Mouse (Mus musculus): ENCODE measurements around the gene Heatr1. TPM values are rescaled to one million over a fixed set of nuclear protein-coding genes. Genes with fewer than 3 reads are reported as not detected.
A peak's percentile ranks its signal among the peaks of the same experiment; 100 is the strongest.

Gene Heatr1
- polyA plus RNA-seq, 1 experiment from 2014 or later: 5.4 TPM

DNA sequence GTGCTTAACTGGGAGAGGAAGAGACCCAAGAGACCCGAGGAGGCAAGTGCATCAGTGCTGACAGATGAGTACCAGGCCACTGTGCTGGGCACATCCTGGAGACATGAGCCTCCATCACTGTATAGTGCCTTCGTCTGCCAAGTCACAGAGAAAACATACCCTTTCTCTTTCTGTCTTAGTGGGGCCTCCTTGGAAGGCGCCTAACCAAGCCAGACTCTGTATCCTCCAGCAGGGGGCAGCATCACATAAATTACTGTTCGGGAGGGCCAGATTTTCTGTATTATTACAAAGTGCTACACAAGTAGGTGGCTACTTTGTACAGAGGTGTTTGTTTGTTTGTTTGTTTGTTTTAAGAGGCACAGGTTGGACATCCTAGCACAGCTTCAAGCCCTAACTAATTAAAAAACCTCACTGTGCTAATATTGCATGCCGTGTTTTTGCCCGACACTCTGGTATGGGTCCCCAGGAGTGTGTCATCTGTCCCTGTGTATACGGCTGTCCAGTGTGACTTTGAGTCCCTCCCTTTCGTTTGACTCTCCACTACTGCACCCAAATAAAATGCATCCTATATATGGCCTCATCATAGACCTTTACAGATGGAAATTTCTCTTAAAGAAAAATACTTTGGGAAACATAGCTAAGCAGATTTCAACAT lies 79.0 kb downstream of the Heatr1 start:
- Histone ChIP-seq H3K4me3 (ENCODE audit: low read depth, low read length) (no peak overlapping the region), H3K27ac (ENCODE audit: low read depth) (no peak overlapping the region), H3K4me2 (ENCODE audit: low read depth, low read length) (no peak overlapping the region), H3K36me3 (replicated peaks; ENCODE audit: insufficient read depth, low read length) (no peaks in the 10 kb centered on the region), H3K9me3 (ENCODE audit: low read length) (no peaks in the 10 kb centered on the region), H3K4me1 (ENCODE audit: insufficient read depth) (peaks cover under 1% of the 10 kb centered on the region; the same call in 1 of the 2 replicates), H3K27me3 (ENCODE audit: insufficient read depth, low read length) (no peaks in the 10 kb centered on the region), H3K9ac (replicated peaks) (no peak overlapping the region)
- ATAC-seq (peak; percentile 43; the same call in 1 of the 2 replicates), DNase-seq (peak; percentile 79)
- TF ChIP-seq EP300 (IDR thresholded peaks at IDR 0.05; ENCODE audit: low read depth): no peak
- TF ChIP-seq CTCF (IDR thresholded peaks at IDR 0.05; ENCODE audit: low read depth): peak; percentile 89
- 38% methylated on average over 8 of the region's 8 CpGs for WGBS (ENCODE audit: insufficient replicate concordance)

DNA sequence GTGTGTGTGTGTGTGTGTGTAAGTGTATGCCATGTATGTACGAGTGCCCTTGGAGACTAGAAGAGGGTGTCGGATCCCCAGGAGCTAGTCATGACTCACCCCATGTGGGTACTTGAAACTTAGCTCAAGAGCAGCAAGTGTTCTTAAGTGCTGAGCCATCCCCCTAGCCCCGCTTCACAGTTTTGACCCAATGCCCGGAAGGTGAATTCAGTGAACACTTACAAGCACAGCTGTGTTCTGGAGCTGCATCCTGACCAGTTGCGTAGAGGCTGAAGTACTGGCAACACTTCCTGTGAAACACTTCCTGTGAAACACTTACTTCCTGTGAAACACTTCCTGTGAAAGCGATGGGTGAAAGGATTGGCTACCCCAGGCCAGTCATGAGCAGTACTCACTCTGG lies 80.4 kb downstream of the Heatr1 start:
- H3K4me2 ChIP-seq (ENCODE audit: low read depth, low read length): no peak overlapping the region
- H3K4me3 ChIP-seq (ENCODE audit: low read depth, low read length): no peak overlapping the region
- TF ChIP-seq EP300 (IDR thresholded peaks at IDR 0.05; ENCODE audit: low read depth) (0 out of 2 replicates have a peak, but pooled peaks have one; percentile 17), CTCF (IDR thresholded peaks at IDR 0.05; ENCODE audit: low read depth) (no peak)
- ATAC-seq (peak; percentile 47), DNase-seq (no peak)
- no peaks in the 10 kb centered on the region for H3K36me3 ChIP-seq (replicated peaks; ENCODE audit: insufficient read depth, low read length)
- 69% methylated on average over 6 of the region's 6 CpGs for WGBS (ENCODE audit: insufficient replicate concordance)
- no peaks in the 10 kb centered on the region for H3K9me3 ChIP-seq (ENCODE audit: low read length)
- no peak overlapping the region for H3K9ac ChIP-seq (replicated peaks)
- H3K27me3 ChIP-seq (ENCODE audit: insufficient read depth, low read length): no peaks in the 10 kb centered on the region
- no peaks in the 10 kb centered on the region for H3K4me1 ChIP-seq (ENCODE audit: insufficient read depth)
- H3K27ac ChIP-seq (ENCODE audit: low read depth): no peak overlapping the region

DNA sequence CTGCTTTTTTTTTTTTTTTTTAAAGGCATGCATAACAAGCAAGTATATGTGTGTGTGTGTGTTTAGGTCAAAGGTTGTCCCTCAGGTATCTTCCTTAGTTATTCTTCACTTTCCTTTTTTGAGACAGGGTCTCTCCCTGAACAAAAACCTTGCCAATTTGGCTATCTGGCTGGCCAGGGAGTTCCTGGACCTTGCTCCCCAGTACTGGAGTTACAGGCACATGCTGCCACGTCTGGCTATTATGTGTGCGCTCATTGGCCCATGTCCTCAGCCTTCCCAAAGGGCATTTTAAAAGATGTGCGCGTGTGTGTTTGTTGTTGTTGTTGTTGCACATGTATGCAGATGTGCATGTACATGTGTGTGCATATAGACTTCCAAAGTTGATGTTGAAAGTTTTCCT lies 82.1 kb downstream of the Heatr1 start:
- ATAC-seq (no peak), DNase-seq (no peak)
- H3K27me3 ChIP-seq (ENCODE audit: insufficient read depth, low read length): no peaks in the 10 kb centered on the region
- no peak overlapping the region for H3K9ac ChIP-seq (replicated peaks)
- no peak overlapping the region for H3K4me3 ChIP-seq (ENCODE audit: low read depth, low read length)
- no peaks in the 10 kb centered on the region for H3K9me3 ChIP-seq (ENCODE audit: low read length)
- no peaks in the 10 kb centered on the region for H3K36me3 ChIP-seq (replicated peaks; ENCODE audit: insufficient read depth, low read length)
- WGBS (ENCODE audit: insufficient replicate concordance): 76% methylated on average over 4 of the region's 4 CpGs
- no peak overlapping the region for H3K4me2 ChIP-seq (ENCODE audit: low read depth, low read length)
- TF ChIP-seq CTCF (IDR thresholded peaks at IDR 0.05; ENCODE audit: low read depth) (no peak), EP300 (IDR thresholded peaks at IDR 0.05; ENCODE audit: low read depth) (no peak)
- H3K4me1 ChIP-seq (ENCODE audit: insufficient read depth): no peaks in the 10 kb centered on the region
- no peak overlapping the region for H3K27ac ChIP-seq (ENCODE audit: low read depth)

DNA sequence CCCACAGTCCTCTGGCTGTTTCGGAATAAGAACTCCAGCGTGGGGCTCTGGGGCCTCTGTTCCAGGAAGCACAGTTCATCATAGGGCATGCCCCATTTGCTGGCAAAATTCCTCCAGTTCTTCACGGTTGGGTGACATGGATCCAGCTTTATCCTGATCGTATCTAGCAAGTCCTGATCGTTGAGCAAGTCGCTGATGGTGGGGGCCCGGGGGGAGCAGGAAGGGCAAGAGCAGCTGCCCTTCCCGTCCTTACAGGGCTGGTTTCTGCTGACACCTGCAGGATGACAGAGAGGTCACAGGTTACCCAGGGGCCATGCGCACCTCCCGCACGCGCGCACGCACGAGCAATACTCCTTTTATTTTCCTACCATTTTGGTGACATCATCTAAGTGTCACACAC lies 83.5 kb downstream of the Heatr1 start:
- Histone ChIP-seq H3K4me2 (ENCODE audit: low read depth, low read length) (no peak overlapping the region), H3K9me3 (ENCODE audit: low read length) (no peaks in the 10 kb centered on the region), H3K9ac (replicated peaks) (no peak overlapping the region), H3K4me3 (ENCODE audit: low read depth, low read length) (no peak overlapping the region), H3K27me3 (ENCODE audit: insufficient read depth, low read length) (no peaks in the 10 kb centered on the region), H3K36me3 (replicated peaks; ENCODE audit: insufficient read depth, low read length) (no peaks in the 10 kb centered on the region), H3K27ac (ENCODE audit: low read depth) (no peak overlapping the region), H3K4me1 (ENCODE audit: insufficient read depth) (no peaks in the 10 kb centered on the region)
- TF ChIP-seq EP300 (IDR thresholded peaks at IDR 0.05; ENCODE audit: low read depth) (no peak), CTCF (IDR thresholded peaks at IDR 0.05; ENCODE audit: low read depth) (no peak)
- ATAC-seq (no peak), DNase-seq (no peak)
- WGBS (ENCODE audit: insufficient replicate concordance): 82% methylated on average over 15 of the region's 15 CpGs

DNA sequence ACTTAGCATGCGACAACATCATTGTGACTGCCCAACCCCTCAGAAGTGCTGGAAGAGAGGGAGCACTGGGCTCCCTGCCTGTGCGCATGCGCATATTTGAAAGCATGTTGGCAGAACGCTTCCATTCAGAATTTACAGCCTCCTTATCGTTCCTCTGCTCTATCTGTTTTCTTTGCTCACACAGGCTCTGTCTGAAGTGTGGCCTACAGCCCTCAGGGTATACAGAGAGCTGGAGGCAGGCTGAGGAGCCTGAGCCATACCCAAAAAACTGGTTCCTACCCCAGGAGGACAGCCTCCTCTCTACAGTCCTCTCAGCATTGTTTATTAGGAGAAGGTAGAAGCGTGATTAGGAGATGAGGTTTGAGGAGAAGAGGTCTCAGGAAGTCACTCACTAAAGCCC lies 85.0 kb downstream of the Heatr1 start:
- Histone ChIP-seq H3K9ac (replicated peaks) (no peak overlapping the region), H3K4me3 (ENCODE audit: low read depth, low read length) (no peak overlapping the region), H3K9me3 (ENCODE audit: low read length) (no peaks in the 10 kb centered on the region), H3K36me3 (replicated peaks; ENCODE audit: insufficient read depth, low read length) (no peaks in the 10 kb centered on the region), H3K4me2 (ENCODE audit: low read depth, low read length) (no peak overlapping the region), H3K4me1 (ENCODE audit: insufficient read depth) (no peaks in the 10 kb centered on the region), H3K27ac (ENCODE audit: low read depth) (no peak overlapping the region), H3K27me3 (ENCODE audit: insufficient read depth, low read length) (no peaks in the 10 kb centered on the region)
- TF ChIP-seq CTCF (IDR thresholded peaks at IDR 0.05; ENCODE audit: low read depth) (no peak), EP300 (IDR thresholded peaks at IDR 0.05; ENCODE audit: low read depth) (no peak)
- ATAC-seq: no peak
- WGBS (ENCODE audit: insufficient replicate concordance): 83% methylated on average over 6 of the region's 6 CpGs
- no peak for DNase-seq

DNA sequence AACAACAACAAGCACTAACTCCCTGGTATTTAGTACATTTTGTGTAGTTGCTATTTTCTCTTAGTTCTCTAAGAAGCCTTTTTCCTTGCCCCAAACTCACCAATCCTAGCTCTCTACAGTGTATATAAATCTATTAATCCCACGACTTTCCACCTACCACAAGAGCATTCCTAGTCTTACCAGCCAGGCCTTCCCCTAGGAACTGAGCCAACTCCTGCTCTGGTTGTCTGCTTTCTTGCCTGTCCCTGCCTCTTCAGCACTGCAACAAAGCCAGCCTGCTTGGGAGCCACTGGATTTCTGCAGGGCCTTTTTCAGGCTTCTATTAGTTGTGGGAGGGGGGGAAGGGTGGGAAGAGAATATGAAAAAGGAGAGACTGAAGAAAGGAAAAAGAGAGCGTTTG lies 90.4 kb downstream of the Heatr1 start:
- DNase-seq (no peak), ATAC-seq (no peak)
- WGBS (ENCODE audit: insufficient replicate concordance): 67% methylated on average over 2 of the region's 2 CpGs
- Histone ChIP-seq H3K9ac (replicated peaks) (no peak overlapping the region), H3K27me3 (ENCODE audit: insufficient read depth, low read length) (no peaks in the 10 kb centered on the region), H3K4me3 (ENCODE audit: low read depth, low read length) (no peak overlapping the region), H3K36me3 (replicated peaks; ENCODE audit: insufficient read depth, low read length) (no peaks in the 10 kb centered on the region), H3K27ac (ENCODE audit: low read depth) (no peak overlapping the region), H3K4me2 (ENCODE audit: low read depth, low read length) (no peak overlapping the region), H3K9me3 (ENCODE audit: low read length) (no peaks in the 10 kb centered on the region), H3K4me1 (ENCODE audit: insufficient read depth) (no peaks in the 10 kb centered on the region)
- TF ChIP-seq EP300 (IDR thresholded peaks at IDR 0.05; ENCODE audit: low read depth): no peak
- TF ChIP-seq CTCF (IDR thresholded peaks at IDR 0.05; ENCODE audit: low read depth): no peak

Data from liver, postnatal 0 days (tissue).